Mouse (Mus musculus) kidney, adult 11 months (tissue): ENCODE results near the gene Filip1l.

Experiments
- DNase-seq: peaks from one replicate; pipeline ENCODE4 v3.0.0; 2022

Gene Filip1l

DNA sequence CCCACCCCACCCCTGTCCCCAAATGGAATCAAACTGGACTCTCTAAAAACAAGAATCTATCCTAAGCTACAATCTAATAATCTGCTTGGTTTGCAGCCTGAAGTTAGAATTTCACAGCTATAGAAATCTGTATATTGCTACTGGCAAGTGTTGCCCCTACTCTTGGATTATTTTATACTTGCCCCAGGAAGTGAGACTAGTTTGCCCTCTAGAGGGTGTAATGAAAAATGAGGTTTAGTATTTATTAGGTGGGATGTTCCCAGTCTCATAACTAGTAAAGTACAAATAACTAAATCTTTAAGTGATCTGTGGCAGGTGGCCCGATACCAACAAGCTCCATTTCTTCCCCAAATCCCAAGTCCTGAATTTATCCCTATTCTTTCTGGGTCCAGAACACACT, 224.6 kb downstream of the Filip1l start:
- no peak for DNase-seq

DNA sequence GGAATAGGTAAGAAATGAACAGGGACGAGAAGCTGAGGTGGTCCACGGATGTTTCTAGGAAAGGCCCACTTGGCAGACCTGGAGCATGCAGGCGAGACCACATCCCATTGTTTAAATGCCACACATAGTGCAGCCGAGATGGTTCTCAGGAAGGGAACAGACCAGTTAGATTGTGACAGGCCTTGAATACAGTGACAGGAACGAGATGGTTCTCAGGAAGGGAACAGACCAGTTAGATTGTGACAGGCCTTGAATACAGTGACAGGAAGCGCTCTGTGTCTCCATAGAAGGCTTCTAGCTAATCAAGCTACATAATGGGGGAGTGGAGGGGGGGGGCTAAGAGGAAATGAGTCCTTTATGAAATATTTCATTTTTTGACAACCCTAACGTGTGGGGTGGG, 227.1 kb downstream of the Filip1l start:
- peak; percentile 19 for DNase-seq

DNA sequence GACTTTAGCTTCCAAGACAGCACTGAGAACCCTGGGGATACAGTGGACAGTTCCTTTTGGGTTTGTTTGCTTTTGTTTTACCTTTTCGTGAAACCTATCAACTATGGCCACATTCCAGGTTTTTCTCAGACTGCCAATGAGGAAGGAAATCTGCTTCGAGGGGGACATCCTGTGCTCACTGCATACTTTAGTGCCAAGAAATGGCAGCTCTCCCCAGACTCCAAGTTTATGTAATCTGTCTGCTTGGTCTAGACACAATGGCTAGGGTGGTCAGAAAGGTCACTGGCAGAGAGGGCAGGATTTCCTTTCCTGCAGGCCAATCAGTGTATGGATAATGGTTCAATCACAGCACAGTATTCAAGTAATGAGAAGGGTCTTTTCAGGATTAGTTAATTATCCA, 229.1 kb downstream of the Filip1l start:
- peak; percentile 51 for DNase-seq

DNA sequence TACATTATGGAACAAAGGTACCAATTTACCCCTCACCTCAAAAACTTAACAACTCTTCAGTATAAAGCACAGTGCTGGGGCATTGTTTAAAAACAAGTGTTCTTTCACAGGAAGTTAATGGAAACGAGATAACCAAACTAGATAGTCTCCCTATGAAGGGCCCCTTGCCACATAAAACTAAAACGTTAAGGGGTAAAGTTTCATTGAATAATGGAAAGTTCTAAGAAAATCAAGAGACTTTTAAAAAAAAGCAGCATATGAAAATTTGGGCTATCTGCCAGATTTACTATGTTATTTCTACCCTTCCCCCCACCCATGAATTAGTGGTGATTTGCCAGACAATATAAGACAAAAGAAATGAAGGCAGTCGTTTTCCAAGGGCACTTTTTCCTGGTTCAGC, 232.3 kb downstream of the Filip1l start:
- no peak for DNase-seq

DNA sequence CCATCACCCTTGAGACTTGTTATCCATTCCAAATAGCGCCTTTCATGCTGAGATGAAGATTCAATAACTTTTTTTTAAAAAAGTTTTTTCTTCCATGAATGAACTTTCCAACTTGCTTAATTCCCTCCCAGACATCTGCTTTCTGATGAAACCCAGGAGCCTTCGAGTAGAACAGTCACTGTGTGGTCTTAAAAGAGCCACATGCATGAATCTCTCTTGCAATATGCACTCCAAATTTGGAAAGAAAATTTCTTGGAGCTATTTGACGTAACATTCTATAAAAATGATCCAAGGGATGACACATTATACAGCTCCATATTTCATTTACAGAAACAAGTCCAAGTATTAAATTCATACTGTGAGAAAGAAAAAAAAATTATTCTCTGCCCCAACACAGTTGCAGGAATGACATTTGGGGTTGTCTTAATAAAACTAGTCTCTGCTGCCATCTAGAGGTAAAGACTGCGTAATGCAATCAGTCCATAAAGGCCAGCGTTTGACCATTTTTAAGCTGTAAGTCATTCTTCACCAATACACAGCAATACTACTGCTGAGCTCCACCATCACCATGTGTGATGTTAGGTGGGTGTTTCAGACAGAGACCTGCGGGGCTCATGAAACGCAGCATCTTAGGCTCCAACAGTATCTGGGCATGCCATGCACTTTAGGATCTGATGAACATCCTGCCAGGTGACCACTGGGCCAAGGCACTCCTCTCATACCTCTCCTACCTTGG, 240.7 kb downstream of the Filip1l start:
- DNase-seq: peak; percentile 6

DNA sequence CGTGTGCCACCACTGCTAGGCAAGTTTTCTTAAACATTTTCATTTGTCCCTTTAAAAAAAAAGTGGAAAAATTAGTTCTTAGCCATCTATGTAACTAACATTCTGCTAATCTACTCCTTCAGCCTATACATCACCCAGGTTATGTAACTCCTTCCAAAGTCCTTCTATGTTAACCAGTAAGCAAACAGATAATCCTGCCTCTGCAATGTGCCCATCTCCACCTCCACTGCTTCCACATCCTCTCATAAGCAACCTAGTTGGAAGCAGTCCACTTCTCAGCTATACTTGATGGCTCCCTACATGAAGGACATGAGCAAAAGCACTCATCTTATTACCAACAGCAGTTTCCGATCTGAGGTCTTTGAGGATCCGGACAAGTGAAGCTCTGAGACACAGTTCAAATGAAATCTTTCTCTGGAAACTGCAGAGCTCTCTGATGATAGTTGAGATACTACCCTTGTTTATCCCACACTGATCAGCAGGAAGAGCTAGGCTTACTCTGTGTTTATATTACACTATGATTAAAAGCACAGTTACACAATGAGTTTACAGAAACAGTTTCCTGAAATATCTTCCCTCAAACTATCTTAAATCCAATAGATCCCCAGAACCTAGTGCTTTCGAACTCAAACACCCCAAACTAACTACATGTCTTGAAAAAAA, 244.5 kb downstream of the Filip1l start:
- DNase-seq: no peak

DNA sequence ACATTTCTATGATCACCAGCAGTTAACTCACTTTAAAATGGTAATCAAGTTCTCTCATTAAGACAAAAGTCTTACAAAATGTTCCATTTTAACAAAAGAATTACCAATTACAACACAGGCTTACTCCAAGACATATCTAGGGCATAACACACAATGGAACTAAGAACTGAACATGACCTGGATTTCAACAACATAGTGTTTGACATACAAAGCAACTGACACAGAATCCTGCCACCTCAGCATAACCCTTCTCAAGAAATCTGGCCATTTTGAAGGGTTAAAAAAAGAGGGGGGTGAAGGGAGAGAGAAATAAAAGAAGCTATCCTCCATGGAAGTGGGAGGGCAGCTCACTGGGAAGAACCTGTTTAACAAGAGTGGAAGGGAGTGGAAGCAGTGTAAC, 248.1 kb downstream of the Filip1l start:
- no peak for DNase-seq

DNA sequence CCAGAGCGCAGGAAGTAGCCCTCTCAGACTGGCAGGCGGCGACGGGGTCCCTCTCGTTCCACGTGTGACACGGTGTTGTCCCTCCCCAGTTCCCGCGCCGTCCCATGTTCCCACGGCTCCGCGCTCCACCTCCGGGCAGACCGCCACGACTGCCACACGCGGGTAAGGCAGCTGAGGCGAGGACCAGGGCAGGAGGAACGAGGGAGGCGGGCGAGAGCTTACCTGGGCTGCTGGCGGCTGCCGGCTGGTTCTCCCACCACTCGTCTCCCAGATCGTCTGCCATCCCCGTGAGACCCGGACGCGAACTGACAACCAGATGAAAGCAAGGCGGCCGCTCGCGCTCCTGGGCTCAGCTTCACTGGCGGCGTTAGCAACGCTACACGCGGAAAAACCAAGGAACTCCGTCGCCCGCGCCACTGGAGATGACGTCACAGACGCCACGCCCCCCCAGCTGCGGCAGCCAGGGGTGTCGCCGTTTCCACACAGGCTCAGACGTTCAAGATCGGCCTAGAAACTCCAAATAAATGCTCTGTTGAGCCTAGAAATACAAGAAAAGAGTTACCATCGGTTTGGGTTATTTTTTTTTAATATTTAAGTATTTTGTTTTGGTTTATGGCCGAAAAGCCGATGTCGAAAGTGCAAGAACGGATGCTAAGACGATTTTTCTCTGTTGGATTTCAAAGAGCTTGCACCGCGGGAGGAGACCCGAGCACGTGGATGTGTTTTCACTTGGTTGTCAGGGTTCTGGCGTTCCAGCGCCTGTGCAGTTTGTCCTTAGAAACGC, 253.7 kb downstream of the Filip1l start, which contains the start of gene Cmss1:
Gene Cmss1, minus strand, starts transcription at position 421 of the 784 bp plus-strand sequence.
- DNase-seq: peak; percentile 69

DNA sequence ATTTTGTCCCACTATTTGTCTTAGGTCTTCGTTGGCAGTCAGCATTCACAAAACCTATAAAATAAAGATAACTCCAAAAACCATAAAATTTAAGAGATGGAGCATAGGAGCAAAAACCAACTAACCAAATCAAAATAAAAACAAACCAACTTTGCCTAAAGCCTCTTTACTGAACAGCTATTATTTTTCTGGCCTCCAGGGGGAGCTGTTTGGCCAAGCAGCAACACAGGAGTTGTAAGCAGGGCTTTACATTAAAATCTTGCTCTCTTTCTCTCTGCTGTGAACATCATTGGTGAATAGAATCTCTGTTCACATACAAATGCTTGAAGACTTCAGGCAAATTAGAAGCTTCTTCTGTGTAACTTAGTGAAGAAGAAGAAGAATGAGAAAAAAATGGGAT, 258.9 kb downstream of the Filip1l start:
- no peak for DNase-seq
